Mouse (Mus musculus) spleen, adult 2 months (tissue): Measurements from ENCODE around the gene Ap3b2. TPM values are rescaled to one million over a fixed set of nuclear protein-coding genes. Genes with fewer than 3 reads are reported as not detected.

ENCODE experiments used
- DNase-seq, 2 experiments: peaks; one replicate each; pipeline versions ENCODE4 v3.0.0 to v3.0.0-alpha.2; 2012 to 2021; ENCODE audit warnings: low spot score in 2 of 2, low read depth in 1 of 2
- H3K27ac ChIP-seq: fragments of 200-500 bp; 2 replicates; pipeline ENCODE4 v1.5.1; 2012; ENCODE audit warnings: low read length, inconsistent platforms; ENCODE audit not compliant: insufficient read depth
- H3K27me3 ChIP-seq: fragments of 200-500 bp; 2 replicates; pipeline ENCODE4 v1.6.1; 2012; ENCODE audit warnings: mild to moderate bottlenecking, moderate library complexity, low read length, inconsistent platforms; ENCODE audit not compliant: control insufficient read depth, insufficient read depth
- H3K36me3 ChIP-seq: fragments of 200-500 bp; 2 replicates; pipeline ENCODE4 v1.6.1; 2012; ENCODE audit warnings: mild to moderate bottlenecking, low read length, inconsistent platforms; ENCODE audit not compliant: control insufficient read depth, insufficient read depth
- H3K4me1 ChIP-seq: fragments of 200-500 bp; 2 replicates; pipeline ENCODE4 v1.6.1; 2011; ENCODE audit warnings: inconsistent platforms; ENCODE audit not compliant: control insufficient read depth, insufficient read depth, insufficient read length
- H3K4me3 ChIP-seq: fragments of 200-500 bp; 2 replicates; pipeline ENCODE4 v1.5.1; 2011; ENCODE audit warnings: mild to moderate bottlenecking, inconsistent platforms; ENCODE audit not compliant: insufficient read depth, insufficient read length; ENCODE audit errors: extremely low read depth
- CTCF ChIP-seq: fragments of 200-500 bp; IDR thresholded peaks from 2 replicates; pipeline ENCODE4 v1.5.1; 2011; ENCODE audit warnings: mild to moderate bottlenecking, inconsistent platforms; ENCODE audit not compliant: insufficient read depth, insufficient read length, insufficient replicate concordance; ENCODE audit errors: extremely low read depth
- POLR2A ChIP-seq: fragments of 200-500 bp; IDR thresholded peaks from 2 replicates; pipeline ENCODE4 v1.6.1; 2011; ENCODE audit warnings: low read depth, low read length, inconsistent platforms
- WGBS: fragments of 180-500 bp; shearing (Covaris S2); methylation state at CpG from one replicate; pipeline ENCODE4 v1.1.7; 2018; 5-methylcytosine and 5-hydroxymethylcytosine counted together
- polyA plus RNA-seq: library from polyadenylated mRNA; depleted of rRNA; stranded (reverse); fragments of >200 nt; gene quantifications from 2 replicates; pipeline ENCODE4 v1.2.3, GENCODE M21; 2012

Gene Ap3b2
- polyA plus RNA-seq, 1 experiment = not detected

DNA sequence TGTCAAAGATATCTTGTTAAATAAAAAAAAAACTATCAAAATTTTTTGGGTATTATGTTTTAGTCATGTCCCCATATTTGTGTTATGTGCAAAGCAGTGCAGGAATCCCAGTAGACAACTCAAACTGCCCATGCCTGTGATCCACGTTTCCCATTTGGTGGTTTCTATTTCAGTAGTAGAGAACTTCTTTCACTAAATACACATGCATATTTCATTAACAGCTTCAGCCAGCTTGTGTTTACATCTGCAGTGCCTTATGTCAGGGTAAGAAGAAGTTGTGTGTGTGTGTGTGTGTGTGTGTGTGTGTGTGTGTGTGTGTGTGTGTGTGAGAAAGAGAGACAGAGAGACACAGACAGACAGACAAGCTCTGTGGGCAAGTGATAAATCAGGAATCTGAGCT lies 37.7 kb upstream of the Ap3b2 start:
- peaks cover 30% of the 10 kb centered on the region for H3K36me3 ChIP-seq

DNA sequence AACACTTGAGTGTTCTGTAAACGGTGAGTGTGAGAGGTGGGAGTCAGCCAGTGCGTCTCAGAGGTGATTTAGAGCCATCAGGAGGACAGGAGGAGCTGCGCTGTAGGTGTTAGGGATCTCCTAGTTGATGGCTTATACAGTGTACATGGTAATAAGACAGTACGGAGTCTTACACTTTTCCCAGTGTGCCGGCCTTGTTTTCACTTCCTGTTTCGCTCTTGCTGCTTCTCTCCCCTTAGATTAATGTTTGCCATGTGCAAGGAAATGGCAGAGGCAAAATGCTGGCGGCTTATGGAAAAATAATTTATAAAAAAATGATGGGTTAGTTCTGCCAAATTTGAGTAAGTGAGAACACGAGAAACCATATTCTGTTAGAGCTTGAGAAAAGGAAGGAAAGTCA lies 35.2 kb upstream of the Ap3b2 start:
- TF ChIP-seq POLR2A (no peak), CTCF (no peak)
- WGBS = 81% methylated on average over 8 of the region's 8 CpGs
- Histone ChIP-seq H3K4me3 (no peak overlapping the region), H3K36me3 (peaks cover 22% of the 10 kb centered on the region), H3K4me1 (peaks cover 7% of the 10 kb centered on the region; the same call in 1 of the 2 replicates), H3K27me3 (no peaks in the 10 kb centered on the region), H3K27ac (no peak overlapping the region)
- no peak for DNase-seq

More for the DNA sequence above, 37.7 kb upstream of the Ap3b2 start:
- Histone ChIP-seq H3K4me1 (peaks cover 2% of the 10 kb centered on the region; the same call in 1 of the 2 replicates), H3K27ac (no peak overlapping the region), H3K27me3 (no peaks in the 10 kb centered on the region), H3K4me3 (no peak overlapping the region)
- no peak for TF ChIP-seq CTCF
- no peak for TF ChIP-seq POLR2A
- 93% methylated on average over 1 of the region's 1 CpGs for WGBS
- DNase-seq = no peak

- Histone ChIP-seq H3K27ac (peak overlapping the region; percentile 87), H3K36me3 (peaks cover 3% of the 10 kb centered on the region; the same call in 1 of the 2 replicates), H3K4me1 (peaks cover 9% of the 10 kb centered on the region; the same call in 1 of the 2 replicates), H3K4me3 (peak overlapping the region; percentile 83), H3K27me3 (no peaks in the 10 kb centered on the region)
- TF ChIP-seq POLR2A (no peak), CTCF (no peak)
- no peak for DNase-seq
- 5% methylated on average over 13 of the region's 13 CpGs for WGBS
Observed at GRCm38 (mm10) chr7:81523663-81524017, 29.9 kb upstream of the Ap3b2 start.

GRCm38 (mm10) chr7:81523008-81523662 lies 29.4 kb upstream of the Ap3b2 start:
- H3K27me3 ChIP-seq = no peaks in the 10 kb centered on the region
- peaks cover 3% of the 10 kb centered on the region; the same call in 1 of the 2 replicates for H3K36me3 ChIP-seq
- DNase-seq = peak; percentile 83 to 86
- TF ChIP-seq CTCF = no peak
- TF ChIP-seq POLR2A = peak; percentile 85
- peaks cover 9% of the 10 kb centered on the region; the same call in 1 of the 2 replicates for H3K4me1 ChIP-seq
- peak overlapping the region; percentile 93 for H3K27ac ChIP-seq
- WGBS = under 1% methylated on average over 31 of the region's 31 CpGs
- peak overlapping the region; percentile 83 for H3K4me3 ChIP-seq

DNA sequence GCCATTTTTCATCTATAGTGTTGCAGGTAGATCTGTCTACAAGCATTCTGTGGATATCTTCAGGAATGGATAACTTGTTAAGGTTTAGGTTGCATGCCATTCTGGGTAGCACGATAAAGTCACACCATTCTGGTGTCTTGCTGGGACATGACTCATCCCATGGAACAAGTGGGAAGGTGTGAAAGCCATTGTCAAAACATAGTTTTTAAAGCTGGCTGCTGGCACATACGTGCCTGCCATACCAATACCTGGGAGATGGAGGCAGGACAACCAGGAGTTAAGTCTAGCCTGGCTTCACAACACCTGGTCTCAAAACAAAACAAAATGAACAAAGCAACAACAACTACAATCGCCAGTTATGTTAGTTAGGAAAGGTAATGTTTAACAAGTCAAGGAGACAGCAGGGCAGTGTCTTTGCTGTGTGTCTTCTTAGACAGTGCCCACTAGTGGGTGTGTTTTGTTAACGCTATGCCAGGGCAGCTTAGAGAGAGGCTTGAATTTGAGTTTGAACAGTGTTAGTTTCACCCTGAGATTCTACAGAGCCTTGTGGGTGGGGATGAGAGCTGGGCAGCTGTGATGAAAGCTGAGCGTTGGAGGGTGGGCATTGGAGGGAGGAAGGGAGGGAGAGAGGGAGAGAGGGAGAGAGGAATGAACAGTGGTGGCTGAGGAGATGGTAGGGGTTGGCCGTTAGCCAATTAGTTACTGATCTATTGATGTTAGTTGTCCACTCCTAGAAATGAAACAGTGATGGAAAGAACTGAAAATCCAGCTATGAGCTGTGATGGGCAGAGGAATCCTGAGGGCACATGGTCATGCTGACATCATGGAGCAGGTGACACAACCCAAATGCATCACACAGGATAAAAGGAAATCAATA lies 22.7 kb upstream of the Ap3b2 start:
- 68% methylated on average over 6 of the region's 6 CpGs for WGBS
- Histone ChIP-seq H3K36me3 (no peaks in the 10 kb centered on the region), H3K27ac (no peak overlapping the region), H3K4me1 (no peaks in the 10 kb centered on the region), H3K27me3 (no peaks in the 10 kb centered on the region), H3K4me3 (no peak overlapping the region)
- no peak for TF ChIP-seq POLR2A
- TF ChIP-seq CTCF = no peak
- DNase-seq = no peak

- 53% methylated on average over 13 of the region's 13 CpGs for WGBS
Observed at GRCm38 (mm10) chr7:81514906-81515590, 21.3 kb upstream of the Ap3b2 start.

More at GRCm38 (mm10) chr7:81514906-81515590, 21.3 kb upstream of the Ap3b2 start:
- H3K27ac ChIP-seq = no peak overlapping the region
- no peaks in the 10 kb centered on the region for H3K36me3 ChIP-seq
- TF ChIP-seq CTCF (no peak), POLR2A (no peak)
- H3K27me3 ChIP-seq = no peaks in the 10 kb centered on the region
- DNase-seq = no peak
- H3K4me1 ChIP-seq = no peaks in the 10 kb centered on the region
- H3K4me3 ChIP-seq = no peak overlapping the region
